Mouse (Mus musculus) WW6 (cell line): Measurements from ENCODE around the gene Gm20388.

ENCODE experiments used
- DNase-seq: peaks from one replicate; pipeline ENCODE4 v3.0.0-alpha.2; 2013; ENCODE audit warnings: low read depth, low spot score

The Gm20388 gene

GRCm38 (mm10) chr8:121334495-121335424 lies 1424.1 kb downstream of the Gm20388 start:
- DNase-seq: no peak

DNA sequence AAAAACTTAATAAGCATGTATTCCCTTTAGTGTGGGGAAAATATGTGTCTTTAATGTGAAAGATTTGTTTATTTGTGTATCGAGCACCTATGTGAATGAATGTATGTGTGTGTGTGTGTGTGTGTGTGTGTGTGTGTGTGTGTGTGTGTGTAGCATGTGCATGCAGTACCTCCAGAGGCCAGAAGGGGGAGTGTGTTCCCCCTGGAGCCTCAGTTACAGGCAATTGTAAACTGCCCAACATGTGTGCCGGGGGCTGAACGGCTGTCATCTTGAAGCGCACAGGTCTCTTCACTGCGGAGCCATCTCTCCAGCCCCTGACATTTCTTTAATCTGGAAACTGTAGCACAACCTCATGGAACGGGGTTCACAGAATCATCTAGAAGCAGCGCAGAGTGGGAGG lies 1425.0 kb downstream of the Gm20388 start:
- no peak for DNase-seq

DNA sequence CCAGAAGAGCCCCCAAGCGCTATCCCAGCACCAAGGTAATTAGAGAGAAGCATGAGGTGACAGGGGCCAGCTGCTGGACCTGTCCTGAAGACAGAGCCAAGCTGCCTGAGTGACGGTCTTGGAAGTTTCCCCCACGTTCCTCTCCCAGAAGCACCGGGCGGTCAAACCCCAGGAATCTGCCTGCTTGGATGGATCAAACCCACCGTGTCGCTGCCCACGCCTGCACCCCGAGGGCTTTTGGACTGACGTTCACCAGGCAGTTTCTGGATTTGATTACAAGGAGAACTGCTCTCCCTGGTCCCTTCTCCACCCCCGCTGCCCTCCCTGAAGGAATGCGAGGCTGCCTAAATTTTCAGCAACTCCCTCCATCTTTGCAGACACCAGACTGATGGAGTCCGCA lies 1432.3 kb downstream of the Gm20388 start:
- DNase-seq: no peak

DNA sequence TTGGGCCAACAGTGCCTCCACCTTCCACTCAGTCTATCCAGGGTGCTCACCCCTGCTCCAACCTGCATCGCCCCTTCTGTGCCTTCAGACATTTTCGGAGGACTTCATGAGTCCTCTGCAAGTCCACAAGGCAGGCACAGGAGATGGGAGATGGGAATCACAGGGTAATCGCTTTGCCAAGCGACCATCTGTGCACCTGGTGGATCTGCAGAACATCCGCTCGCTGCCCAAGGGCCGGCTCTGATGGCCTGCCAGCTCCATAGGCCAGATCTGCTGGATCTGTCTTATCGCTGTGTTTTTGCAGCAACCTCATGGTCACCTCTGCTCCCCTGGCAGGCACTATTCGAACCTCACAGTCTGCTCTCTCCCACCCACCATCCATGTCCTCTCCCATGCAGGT lies 1433.8 kb downstream of the Gm20388 start:
- no peak for DNase-seq

DNA sequence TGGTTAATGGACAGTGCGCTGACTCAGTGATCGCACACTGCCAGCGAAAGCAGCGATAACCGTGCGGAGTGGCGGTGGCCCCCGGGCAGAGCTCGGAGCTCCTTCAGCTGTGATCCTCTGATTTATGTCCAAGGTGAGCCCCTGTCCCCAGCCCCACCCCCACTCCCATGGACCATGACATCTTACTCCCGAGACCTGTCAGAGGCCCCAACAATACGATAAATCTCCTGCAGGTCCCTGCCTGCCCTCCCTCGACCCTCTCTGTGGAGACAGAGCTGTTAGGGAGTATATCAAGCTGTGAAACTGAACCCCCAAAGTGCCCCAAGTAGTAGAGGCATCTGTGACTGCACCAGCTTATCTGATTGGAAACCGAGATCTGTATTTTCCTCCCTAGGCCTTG lies 1435.5 kb downstream of the Gm20388 start:
- no peak for DNase-seq

- DNase-seq: no peak
These were observed 1436.2 kb downstream of the Gm20388 start for GRCm38 (mm10) chr8:121346862-121347261.

- DNase-seq: no peak
These were observed 1438.4 kb downstream of the Gm20388 start for GRCm38 (mm10) chr8:121348998-121349397.

DNA sequence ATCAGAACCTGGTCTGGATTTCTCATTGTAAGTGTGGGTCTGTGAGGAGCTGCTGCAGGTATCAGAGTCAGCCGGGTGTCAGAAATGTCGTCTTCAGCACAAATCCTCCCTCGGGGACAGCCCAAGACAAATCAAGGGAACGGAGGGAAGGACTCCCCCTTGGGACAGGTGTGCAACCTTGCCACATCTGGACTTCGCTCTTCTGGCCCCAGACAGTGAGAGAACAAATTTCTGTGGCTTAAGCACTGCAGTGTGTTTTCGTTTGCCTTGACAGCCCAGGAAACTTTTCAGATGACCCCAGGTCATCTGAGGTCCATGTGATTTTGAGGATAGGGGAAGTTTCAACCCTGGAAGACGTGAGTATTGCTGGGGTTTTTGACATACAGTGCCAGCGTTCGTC lies 1440.2 kb downstream of the Gm20388 start:
- DNase-seq: no peak

DNA sequence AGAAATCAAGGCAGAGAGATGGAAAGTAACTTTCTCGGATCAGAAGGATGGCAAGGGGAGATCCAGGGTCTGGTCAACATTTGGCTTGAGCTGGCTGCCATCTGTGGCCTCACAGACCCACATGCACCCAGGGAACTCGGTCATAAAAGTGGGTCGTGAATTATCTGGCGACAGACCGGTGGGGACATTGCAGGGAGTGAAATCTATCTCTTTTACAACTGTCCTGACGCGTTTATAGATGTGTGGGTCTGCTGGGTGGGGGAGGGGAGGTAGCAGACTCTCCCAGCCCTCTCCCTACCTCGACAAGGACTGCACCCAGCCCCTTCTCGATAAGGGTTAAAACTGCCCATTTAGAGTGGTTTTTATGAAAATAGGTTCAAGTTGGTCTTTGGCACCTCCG lies 1444.2 kb downstream of the Gm20388 start:
- no peak for DNase-seq

GRCm38 (mm10) chr8:121357451-121357850 lies 1446.8 kb downstream of the Gm20388 start:
- DNase-seq: no peak

GRCm38 (mm10) chr8:121358609-121359008 lies 1448.0 kb downstream of the Gm20388 start:
- DNase-seq: no peak

DNA sequence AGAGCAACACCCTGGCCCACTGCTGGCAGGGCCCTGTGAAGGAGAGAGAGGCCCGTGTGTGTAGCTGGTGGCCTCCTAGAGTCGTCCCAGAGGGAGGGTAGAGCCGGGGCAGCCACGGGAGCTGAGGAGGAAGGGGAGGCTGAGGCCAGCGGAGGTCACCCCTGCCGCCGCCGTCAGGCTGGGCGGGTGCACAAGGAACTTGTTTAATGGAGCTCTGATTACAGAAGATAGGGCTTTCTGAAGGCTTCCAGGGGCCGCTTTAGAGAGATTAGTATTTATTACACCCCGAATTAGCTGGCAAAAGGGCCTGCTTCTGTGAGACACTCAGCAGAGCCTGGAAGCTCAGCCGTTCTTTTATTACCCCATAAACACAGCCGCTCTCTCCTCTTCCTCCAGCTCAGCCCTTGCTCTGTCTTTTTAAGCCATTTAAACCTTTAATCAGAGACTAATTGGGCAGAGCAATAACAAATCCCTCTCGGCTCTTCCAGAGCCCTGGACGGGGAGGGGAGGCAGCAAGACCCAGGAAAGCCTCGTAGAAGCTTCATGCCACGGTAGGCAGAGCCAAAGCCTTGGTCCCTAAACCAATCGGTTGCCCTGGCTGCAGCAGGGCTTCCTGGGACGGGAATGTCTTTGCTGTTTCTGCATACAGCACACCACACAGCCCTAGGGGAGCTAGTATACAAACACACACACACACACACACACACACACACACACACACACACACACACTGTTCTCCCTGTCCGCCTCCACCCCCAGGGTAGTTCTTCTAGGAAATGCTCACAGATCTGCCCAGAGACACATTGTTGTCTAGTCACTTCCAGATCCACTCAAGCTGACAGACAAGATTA lies 1448.7 kb downstream of the Gm20388 start:
- no peak for DNase-seq

DNA sequence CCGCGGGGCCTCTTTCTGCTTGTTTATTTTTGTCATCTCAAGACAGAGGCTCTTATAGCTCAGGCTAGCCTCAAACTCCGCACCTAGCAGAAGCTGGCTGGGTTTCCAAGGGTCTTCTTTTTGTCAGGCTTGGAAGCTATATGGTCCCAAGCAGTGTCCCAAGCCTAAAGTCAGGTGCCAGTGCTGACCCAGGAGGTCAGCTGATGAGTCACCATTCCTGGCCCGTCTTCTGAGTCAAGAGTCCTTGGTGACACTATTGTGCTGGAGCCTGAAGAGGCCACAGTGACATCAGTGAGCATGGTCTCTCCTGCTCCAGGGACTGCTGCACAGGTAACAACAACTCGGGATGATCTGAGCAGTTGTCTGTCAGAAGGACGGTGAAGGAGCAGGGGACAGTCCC lies 1449.4 kb downstream of the Gm20388 start:
- DNase-seq: no peak

- no peak for DNase-seq
These were observed 1450.5 kb downstream of the Gm20388 start for GRCm38 (mm10) chr8:121361166-121361565.

DNA sequence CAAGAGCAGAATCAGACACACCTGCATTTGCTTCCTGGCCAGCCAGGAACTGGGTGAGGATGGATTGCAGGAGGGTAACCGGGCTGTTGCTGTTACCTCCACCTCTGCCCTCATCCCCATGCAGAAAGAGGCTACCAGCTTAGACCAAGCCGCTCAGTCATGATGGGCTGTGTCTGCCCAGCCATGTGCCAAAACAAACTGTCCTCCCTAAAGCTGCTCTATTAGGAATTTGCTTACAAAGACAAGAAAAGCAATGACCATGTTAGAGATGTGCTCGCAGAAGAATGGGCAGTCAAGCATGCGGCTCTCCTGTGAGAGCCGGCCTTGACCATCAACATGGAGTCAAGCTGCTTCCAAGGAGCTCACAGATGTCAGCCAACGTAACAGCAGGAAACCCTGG lies 1454.0 kb downstream of the Gm20388 start:
- DNase-seq: no peak

DNA sequence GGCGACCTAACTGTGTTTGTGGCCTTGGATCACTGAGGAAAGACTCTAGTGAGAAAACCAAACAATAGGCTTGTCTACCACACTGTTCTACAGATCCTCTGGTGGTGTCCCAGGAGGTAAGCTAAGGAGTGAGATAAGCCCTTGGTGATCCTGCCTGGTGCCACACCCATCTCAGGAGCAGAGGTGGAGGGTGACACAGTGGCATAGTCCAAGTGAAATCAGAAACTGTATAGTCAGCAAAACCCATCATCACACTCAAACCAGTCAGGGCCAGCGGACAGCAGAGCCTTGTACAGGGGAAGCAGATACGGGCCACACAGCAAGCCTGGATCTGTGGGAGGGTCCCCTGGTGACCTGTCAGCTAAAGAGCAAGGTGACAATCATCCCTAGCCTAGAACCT lies 1454.5 kb downstream of the Gm20388 start:
- DNase-seq: no peak

DNA sequence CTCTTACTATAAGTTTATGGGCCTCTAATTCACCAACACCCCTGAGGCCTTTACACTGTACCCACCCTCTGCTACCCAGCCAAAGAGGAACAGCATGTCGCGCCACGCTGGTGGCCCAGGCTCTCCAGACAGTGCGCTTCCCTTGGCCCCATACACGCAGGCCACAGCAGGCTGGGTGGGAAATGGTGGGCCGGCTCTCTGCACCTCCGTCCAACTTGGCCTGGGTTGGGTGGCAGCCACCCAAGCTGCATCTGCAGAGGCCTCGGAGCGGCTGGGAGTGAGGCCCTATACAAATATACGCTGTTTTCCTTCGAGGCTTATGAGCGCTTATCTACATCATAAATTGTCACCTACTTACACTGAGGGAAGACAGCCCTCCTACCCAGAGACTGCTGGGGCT lies 1456.0 kb downstream of the Gm20388 start:
- no peak for DNase-seq

DNA sequence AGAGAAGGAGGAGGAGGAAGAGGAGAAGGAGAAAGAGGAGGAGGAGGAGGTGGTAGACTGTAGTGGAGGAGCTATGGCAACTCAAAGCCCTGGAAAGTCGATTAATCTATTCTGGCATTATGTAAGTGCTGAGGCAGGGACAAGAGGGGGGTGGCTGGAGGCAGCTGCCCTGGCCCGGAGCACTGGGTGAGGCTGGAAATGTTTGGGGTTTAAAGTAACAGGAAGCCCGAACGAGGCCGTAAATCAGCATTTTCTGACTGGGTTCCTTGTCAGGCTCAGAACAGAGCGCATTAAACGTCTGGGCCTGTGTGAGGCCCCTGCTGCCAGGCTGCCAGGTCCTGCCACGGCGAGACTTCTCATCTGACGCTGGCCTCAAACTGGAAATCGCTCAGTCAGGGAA lies 1458.2 kb downstream of the Gm20388 start:
- no peak for DNase-seq

- no peak for DNase-seq
These were observed 1458.7 kb downstream of the Gm20388 start for GRCm38 (mm10) chr8:121369378-121369777.

DNA sequence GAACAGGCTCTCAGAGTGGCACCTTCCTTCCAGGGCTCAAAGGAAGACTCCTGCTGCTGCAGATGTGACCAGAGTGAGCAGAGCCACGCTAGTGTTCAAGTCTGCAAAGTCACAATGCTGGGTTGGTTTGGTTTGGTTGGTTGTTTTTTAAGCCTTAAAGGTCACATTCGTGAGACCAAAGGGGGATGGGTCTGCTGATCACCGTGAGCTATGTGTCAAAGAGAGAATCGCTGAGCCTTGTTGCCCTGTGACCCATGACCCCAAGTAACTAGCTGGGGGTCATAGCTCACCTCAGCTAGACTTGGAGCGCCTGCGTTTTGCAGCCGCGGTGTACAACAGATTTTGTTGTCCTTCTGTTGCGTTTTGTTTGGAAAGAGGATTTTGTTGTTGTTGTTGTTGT lies 1460.6 kb downstream of the Gm20388 start:
- DNase-seq: no peak

- DNase-seq: no peak
These were observed 1461.4 kb downstream of the Gm20388 start for GRCm38 (mm10) chr8:121371911-121372638.

DNA sequence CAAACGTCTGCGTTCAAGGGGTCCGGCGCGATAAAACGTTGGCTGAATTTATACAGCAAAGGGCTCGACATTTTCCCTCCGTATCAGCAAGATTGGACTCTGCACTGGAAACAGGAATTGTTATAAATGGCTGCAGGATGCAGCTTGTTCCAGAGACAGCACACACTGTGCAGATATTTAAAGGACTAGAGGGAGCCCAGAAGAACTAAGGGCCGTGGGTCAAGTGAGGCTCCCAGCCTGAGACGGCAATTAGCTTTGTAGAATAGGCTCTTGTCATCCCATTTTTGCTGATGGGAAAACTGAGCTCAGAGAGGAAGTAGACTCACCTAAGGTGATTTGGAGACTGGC lies 1462.0 kb downstream of the Gm20388 start:
- DNase-seq: no peak
